11 mouse cellular contexts compared by ENCODE assay signal in the genomic region with DNA sequence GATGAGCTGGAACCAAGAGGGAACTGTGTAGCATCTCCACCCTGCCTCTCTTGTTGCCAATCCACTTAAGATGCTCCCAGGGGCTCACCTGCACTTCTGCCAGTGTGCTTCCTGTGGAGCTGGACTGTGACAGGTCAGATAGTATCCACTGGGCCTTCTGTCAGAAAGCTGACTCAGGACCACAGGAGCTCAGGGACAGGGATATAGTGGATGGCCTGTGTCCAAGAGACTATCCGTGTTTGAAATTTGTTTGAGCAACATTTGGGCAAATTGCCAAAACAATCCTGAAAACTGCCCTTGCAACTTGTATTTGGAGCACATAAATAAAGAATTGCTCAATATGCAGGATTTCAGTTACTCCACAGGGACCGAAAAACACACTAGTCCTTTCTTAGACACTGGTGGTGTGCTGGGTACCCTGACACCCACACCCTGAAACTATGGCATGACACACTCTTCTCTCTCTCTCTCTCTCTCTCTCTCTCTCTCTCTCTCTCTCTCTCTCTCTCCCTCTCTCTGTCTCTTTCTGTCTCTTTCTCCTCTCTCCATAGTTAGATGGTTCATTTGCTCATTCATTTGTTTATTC.
DNase-seq lines count a peak whose midpoint lies in the region; ATAC-seq and TF ChIP-seq lines count a peak whose summit lies in the region.
"Had no signal": no experiment of that assay in that cellular context is flagged by ENCODE, and none has a peak within 500 bp of the region (broad histone marks: within the 10 kb centered on the region; RNA-seq: fewer than 3 reads in every experiment).

No protein-coding gene starts in this region.

- H3K4me2 ChIP-seq in midbrain, postnatal 0 days (ENCODE audit: low read depth, low read length, poor library complexity, severe bottlenecking): no peak overlapping the region
- H3K4me2 ChIP-seq in midbrain, embryonic 13.5 days (replicated peaks): no peak overlapping the region

- no peak overlapping the region for H3K4me3 ChIP-seq in midbrain, postnatal 0 days (ENCODE audit: low read depth, low read length)
- no peak overlapping the region for H3K4me3 ChIP-seq in midbrain, embryonic 13.5 days (replicated peaks)
- H3K4me3 ChIP-seq in cerebellum, adult 2 months (replicated peaks; ENCODE audit: insufficient read depth, low read depth, low read length): no peak overlapping the region

- no peak overlapping the region for H3K27ac ChIP-seq in midbrain, postnatal 0 days (ENCODE audit: low read depth, low read length)
- H3K27ac ChIP-seq in midbrain, embryonic 13.5 days: no peak overlapping the region
- H3K27ac ChIP-seq in cerebellum, adult 2 months (ENCODE audit: insufficient read depth, low read length): no peak overlapping the region

- ATAC-seq in midbrain, postnatal 0 days (ENCODE audit: low FRiP score): no peak
- no peak for ATAC-seq in midbrain, embryonic 13.5 days
- ATAC-seq: activated CD4-positive, CD25-positive, alpha-beta regulatory T cell, adult 4 months; intestine, postnatal 0 days had no signal

- H3K27me3 ChIP-seq in midbrain, postnatal 0 days (ENCODE audit: insufficient read depth, low read length): no peaks in the 10 kb centered on the region
- no peaks in the 10 kb centered on the region for H3K27me3 ChIP-seq in midbrain, embryonic 13.5 days
- H3K27me3 ChIP-seq in cerebellum, adult 2 months (ENCODE audit: control insufficient read depth, insufficient read depth, low read length): no peaks in the 10 kb centered on the region; the same call in 1 of the 2 replicates

- TF ChIP-seq POLR2A in cerebellum, adult 2 months (IDR thresholded peaks at IDR 0.05; ENCODE audit: borderline replicate concordance, insufficient read depth, low read length): no peak

- no peak overlapping the region for H3K9ac ChIP-seq in midbrain, postnatal 0 days (replicated peaks; ENCODE audit: low read length, poor library complexity, severe bottlenecking)
- no peak overlapping the region for H3K9ac ChIP-seq in midbrain, embryonic 13.5 days (replicated peaks)

- no peaks in the 10 kb centered on the region for H3K36me3 ChIP-seq in midbrain, postnatal 0 days (ENCODE audit: insufficient read depth, low read length)
- no peaks in the 10 kb centered on the region for H3K36me3 ChIP-seq in midbrain, embryonic 13.5 days

- WGBS in midbrain, postnatal 0 days: 66% methylated on average over 2 of the region's 2 CpGs
- WGBS in midbrain, embryonic 13.5 days: 70% methylated on average over 2 of the region's 2 CpGs
- 33% methylated on average over 2 of the region's 2 CpGs for WGBS in cerebellum, adult 2 months

- DNase-seq in gastrocnemius, postnatal 25 days: peak; percentile 6
- DNase-seq in gastrocnemius, adult 8-10 months (ENCODE audit: low spot score in 2 of 2): no peak
- peak; percentile 73 for DNase-seq in midbrain, postnatal 0 days (ENCODE audit: low spot score)
- DNase-seq in cerebellum, adult 2 months: peak; percentile 18 to 39
- peak; percentile 53 for DNase-seq in lung, postnatal 14 days
- DNase-seq in yolk sac, embryonic 10.5 days (ENCODE audit: low spot score): no peak
- DNase-seq in layer of hippocampus, postnatal 36 days: no peak
- DNase-seq: gastrocnemius, postnatal 10 days had no signal

- H3K9me3 ChIP-seq in midbrain, postnatal 0 days (ENCODE audit: low read length): no peaks in the 10 kb centered on the region
- H3K9me3 ChIP-seq in midbrain, embryonic 13.5 days: no peaks in the 10 kb centered on the region

- H3K4me1 ChIP-seq in midbrain, postnatal 0 days (ENCODE audit: insufficient read depth, low read length): no peaks in the 10 kb centered on the region
- H3K4me1 ChIP-seq in midbrain, embryonic 13.5 days (replicated peaks): no peaks in the 10 kb centered on the region
- peaks cover 5% of the 10 kb centered on the region for H3K4me1 ChIP-seq in cerebellum, adult 2 months (ENCODE audit: control insufficient read depth, insufficient read depth, low read length)

- TF ChIP-seq CTCF in midbrain, postnatal 0 days (IDR thresholded peaks at IDR 0.05): no peak
- TF ChIP-seq CTCF in cerebellum, adult 2 months (IDR thresholded peaks at IDR 0.05; ENCODE audit: borderline replicate concordance, insufficient read depth, low read depth, low read length): no peak

Comparison
In these comparisons a context has a peak if more than half of its experiments do, and no peak if none do; other contexts are left out.
1. DNase-seq: peak in gastrocnemius, postnatal 25 days (single experiment), midbrain, postnatal 0 days (single experiment), cerebellum, adult 2 months (2 of 2) and lung, postnatal 14 days (single experiment); none in gastrocnemius, adult 8-10 months (0 of 2), yolk sac, embryonic 10.5 days (single experiment) and layer of hippocampus, postnatal 36 days (0 of 2).